Mouse (Mus musculus) CH12.LX (cell line): ENCODE results near the gene Oprm1. TPM values are rescaled to one million over a fixed set of nuclear protein-coding genes. Genes with fewer than 3 reads are reported as not detected.

ENCODE experiments used
- DNase-seq: peaks from one replicate; pipeline ENCODE4 v3.0.0-alpha.2; 2013; ENCODE audit errors: extremely low read depth
- H3K27ac ChIP-seq: 2 replicates; pipeline ENCODE4 v1.5.1; 2012; ENCODE audit warnings: low read depth, mild to moderate bottlenecking, control low read depth, moderate library complexity; ENCODE audit not compliant: insufficient read depth
- H3K27me3 ChIP-seq: replicated peaks from 2 replicates; pipeline ENCODE3; 2012; ENCODE audit warnings: inconsistent platforms
- H3K36me3 ChIP-seq, 2 experiments: replicated peaks in 1 of 2; 2 replicates each; pipeline versions ENCODE3 to v1.6.1; 2012; ENCODE audit warnings: inconsistent platforms in 1 of 2, low read length in 1 of 2, mild to moderate bottlenecking in 1 of 2, mixed read lengths in 1 of 2, moderate library complexity in 1 of 2; ENCODE audit not compliant: control insufficient read depth in 1 of 2, insufficient read depth in 1 of 2
- H3K4me1 ChIP-seq, 2 experiments: 2 replicates each; pipeline ENCODE4 v1.6.1; 2012; ENCODE audit warnings: inconsistent platforms in 1 of 2, moderate library complexity in 1 of 2; ENCODE audit not compliant: insufficient read depth in 2 of 2, control insufficient read depth in 1 of 2
- H3K4me2 ChIP-seq: 2 replicates; pipeline ENCODE4 v1.6.1; 2012; ENCODE audit warnings: low read depth, mild to moderate bottlenecking, control low read depth; ENCODE audit not compliant: poor library complexity, insufficient read depth, severe bottlenecking
- H3K4me3 ChIP-seq, 3 experiments: fragments of 150-350 bp in 1 of 3; sonication (generic) in 1 of 3; replicated peaks in 1 of 3; 2 replicates each; pipeline versions ENCODE3 to v1.5.1; 2011 to 2012; ENCODE audit warnings: low read depth in 2 of 3, low read length in 2 of 3, mild to moderate bottlenecking in 2 of 3, moderate library complexity in 2 of 3, control low read depth in 1 of 3, improper control_type of control experiment in 1 of 3, inconsistent platforms in 1 of 3, mixed read lengths in 1 of 3; ENCODE audit not compliant: poor library complexity in 1 of 3
- H3K79me2 ChIP-seq: replicated peaks from 2 replicates; pipeline ENCODE4 v1.6.1; 2012; ENCODE audit warnings: mild to moderate bottlenecking, moderate library complexity; ENCODE audit not compliant: control insufficient read depth, poor library complexity, insufficient read depth, severe bottlenecking; ENCODE audit errors: extremely low read depth
- H3K9ac ChIP-seq: 2 replicates; pipeline ENCODE4 v1.6.1; 2012; ENCODE audit warnings: low read depth, mild to moderate bottlenecking, control low read depth, moderate library complexity; ENCODE audit not compliant: insufficient read depth
- H3K9me3 ChIP-seq: replicated peaks from 2 replicates; pipeline ENCODE3; 2012; ENCODE audit warnings: low read length, inconsistent platforms, mixed read lengths
- CTCF ChIP-seq, 2 experiments: IDR thresholded peaks in 1 of 2; conservative IDR thresholded peaks in 1 of 2; 2 replicates each; pipeline ENCODE4 v1.5.1; 2011 to 2012; ENCODE audit warnings: low read depth in 2 of 2, low read length in 2 of 2, improper control_type of control experiment in 1 of 2, inconsistent platforms in 1 of 2, mild to moderate bottlenecking in 1 of 2, moderate library complexity in 1 of 2
- GABPA ChIP-seq: IDR thresholded peaks from 2 replicates; pipeline ENCODE4 v1.6.1; 2012; ENCODE audit warnings: low read depth, low read length, improper control_type of control experiment, inconsistent platforms; ENCODE audit not compliant: insufficient replicate concordance
- IRF4 ChIP-seq: IDR thresholded peaks from 2 replicates; pipeline ENCODE4 v1.6.1; 2014; ENCODE audit warnings: low read depth, mild to moderate bottlenecking, inconsistent platforms, low read length, improper control_type of control experiment
- JUND ChIP-seq: conservative IDR thresholded peaks from 2 replicates; pipeline ENCODE4 v1.6.1; 2011; ENCODE audit warnings: low read depth, low read length, improper control_type of control experiment
- KAT2A ChIP-seq: IDR thresholded peaks from 2 replicates; pipeline ENCODE4 v1.6.1; 2012; ENCODE audit warnings: low read length, improper control_type of control experiment, inconsistent platforms; ENCODE audit not compliant: insufficient replicate concordance
- MEF2A ChIP-seq: IDR thresholded peaks from 2 replicates; pipeline ENCODE4 v1.6.1; 2014; ENCODE audit warnings: low read depth, mild to moderate bottlenecking, inconsistent platforms, low read length, improper control_type of control experiment, borderline replicate concordance
- MXI1 ChIP-seq: IDR thresholded peaks from 2 replicates; pipeline ENCODE4 v1.6.1; 2011; ENCODE audit warnings: mild to moderate bottlenecking, low read depth, low read length, improper control_type of control experiment
- NRF1 ChIP-seq: IDR thresholded peaks from 2 replicates; pipeline ENCODE4 v1.6.1; 2014; ENCODE audit warnings: low read depth, mild to moderate bottlenecking, inconsistent platforms, low read length, improper control_type of control experiment, moderate library complexity
- POLR2A ChIP-seq: IDR thresholded peaks from 2 replicates; pipeline ENCODE4 v1.6.1; 2011; ENCODE audit warnings: low read depth, mild to moderate bottlenecking, improper control_type of control experiment, low read length
- SIN3A ChIP-seq: IDR thresholded peaks from 2 replicates; pipeline ENCODE4 v1.6.1; 2012; ENCODE audit warnings: low read length, improper control_type of control experiment, inconsistent platforms
- TBP ChIP-seq: conservative IDR thresholded peaks from 2 replicates; pipeline ENCODE4 v1.6.1; 2011; ENCODE audit warnings: low read depth, low read length, improper control_type of control experiment
- TCF12 ChIP-seq: IDR thresholded peaks from 2 replicates; pipeline ENCODE4 v1.6.1; 2014; ENCODE audit warnings: low read depth, mild to moderate bottlenecking, inconsistent platforms, low read length, improper control_type of control experiment
- USF1 ChIP-seq: IDR thresholded peaks from 2 replicates; pipeline ENCODE4 v1.6.1; 2014; ENCODE audit warnings: low read depth, mild to moderate bottlenecking, inconsistent platforms, low read length, improper control_type of control experiment
- USF2 ChIP-seq: conservative IDR thresholded peaks from 2 replicates; pipeline ENCODE4 v1.6.1; 2011; ENCODE audit warnings: low read depth, low read length, improper control_type of control experiment
- ZC3H11A ChIP-seq: IDR thresholded peaks from 2 replicates; pipeline ENCODE4 v1.6.1; 2012; ENCODE audit warnings: low read depth, mild to moderate bottlenecking, inconsistent platforms, low read length, improper control_type of control experiment
- dilution Hi-C: fragments of 300-500 bp; cut with MboI; formaldehyde crosslinking; loops from 2 replicates; pipeline ENCODE4 v1.14.3; 2020; ENCODE audit warnings: low sequenced_read_pairs; ENCODE audit not compliant: extremely low pct_unique_long_range_greater_than_20kb, extremely low pct_ligation_motif_present
- in situ Hi-C: fragments of 300-500 bp; cut with MboI; formaldehyde crosslinking; loops from 3 replicates; pipeline ENCODE4 v1.14.3; 2019; ENCODE audit warnings: low sequenced_read_pairs, low pct_ligation_motif_present, low pct_unique_long_range_greater_than_20kb, mixed read lengths
- polyA plus RNA-seq: library from polyadenylated mRNA; unstranded; fragments of >175 nt; gene quantifications from 2 replicates; pipeline ENCODE4 v1.2.1, GENCODE M21; 2012; ENCODE audit warnings: low read depth; ENCODE audit not compliant: insufficient read length
- total RNA-seq, 2 experiments: library from RNA; depleted of rRNA; stranded (reverse); fragments of 300-350 nt in 1 of 2; fragments of >200 nt in 1 of 2; gene quantifications; 2 replicates each; pipeline ENCODE4 v1.2.3; 2012 to 2014

Gene Oprm1
- total and polyA plus RNA-seq, 3 experiments, result not detected

GRCm38 (mm10) chr10:6895796-6896195 lies 137.5 kb downstream of the Oprm1 start:
- TF ChIP-seq KAT2A (no peak), MEF2A (no peak), GABPA (no peak), IRF4 (no peak), CTCF (conservative IDR thresholded peaks at IDR 0.05 in 1 of 2, IDR thresholded peaks at IDR 0.05 in 1 of 2; ENCODE audit: low read depth in 2 of 2, low read length in 2 of 2) (no peak), USF1 (no peak), MXI1 (no peak), TBP (no peak), TCF12 (no peak), ZC3H11A (no peak), USF2 (no peak), POLR2A (no peak), SIN3A (no peak)
- no peak overlapping the region for H3K4me3 ChIP-seq
- H3K79me2 ChIP-seq, result no peaks in the 10 kb centered on the region
- no peak overlapping the region for H3K4me2 ChIP-seq
- dilution Hi-C loops (no loop called here), in situ Hi-C loops (loop anchor here (25.0 kb wide), 1 partner anchor 117 kb away; no protein-coding TSS in a partner anchor)
- H3K27ac ChIP-seq, result no peak overlapping the region
- no peaks in the 10 kb centered on the region for H3K9me3 ChIP-seq
- no peak overlapping the region for H3K9ac ChIP-seq
- H3K27me3 ChIP-seq, result no peaks in the 10 kb centered on the region
- DNase-seq, result no peak
- peaks cover 0 to 4% of the 10 kb centered on the region in 2 experiments; a peak in 2 of 4 replicates for H3K4me1 ChIP-seq
- peaks cover 0 to 3% of the 10 kb centered on the region in 2 experiments for H3K36me3 ChIP-seq

- Histone ChIP-seq H3K79me2 (no peaks in the 10 kb centered on the region), H3K36me3 (peaks cover 0 to 3% of the 10 kb centered on the region in 2 experiments), H3K4me3 (no peak overlapping the region), H3K4me2 (no peak overlapping the region), H3K4me1 (peaks cover 0 to 4% of the 10 kb centered on the region in 2 experiments; a peak in 2 of 4 replicates), H3K27ac (no peak overlapping the region), H3K9me3 (no peaks in the 10 kb centered on the region), H3K9ac (no peak overlapping the region), H3K27me3 (no peaks in the 10 kb centered on the region)
- DNase-seq, result no peak
- dilution Hi-C loops, result no loop called here
- no peak for TF ChIP-seq NRF1
- no peak for TF ChIP-seq POLR2A
- TF ChIP-seq JUND, result no peak
- TF ChIP-seq GABPA, result no peak
- in situ Hi-C loops, result loop anchor here (25.0 kb wide), 1 partner anchor 116 kb away; no protein-coding TSS in a partner anchor
These were observed 138.5 kb downstream of the Oprm1 start for GRCm38 (mm10) chr10:6896659-6897303.
